Mouse (Mus musculus) adrenal gland, postnatal 4 days (tissue): Measurements from ENCODE around the gene Cct4. TPM values are rescaled to one million over a fixed set of nuclear protein-coding genes. Genes with fewer than 3 reads are reported as not detected.

Experiments
- DNase-seq, 2 experiments: peaks; one replicate each; pipeline ENCODE4 v3.0.0; 2021 to 2022; ENCODE audit warnings: low spot score in 2 of 2, mixed read lengths in 2 of 2
- long read RNA-seq, 2 experiments: library from polyadenylated mRNA; stranded (forward); transcript quantifications; one replicate each; pipeline ENCODE4 v2.0.0; 2021
- total RNA-seq, 2 experiments: library from RNA; stranded (reverse); gene quantifications; 2 replicates each; pipeline ENCODE4 v1.2.3; 2021

The Cct4 gene
- total RNA-seq: 100 to 1,000 TPM; 193 to 196 TPM
- long read RNA-seq, experiment 1, transcript Cct4-204 (14 exons, 2,484 nt): major isoform, 204 of 226 reads
- long read RNA-seq, experiment 1, partial matches to known transcripts: 4 of 226 reads
- long read RNA-seq, experiment 1, other reads (novel, unspliced or antisense): 18 of 226 reads
- long read RNA-seq, experiment 2, transcript Cct4-204 (14 exons, 2,484 nt): major isoform, 432 of 464 reads
- long read RNA-seq, experiment 2, partial matches to known transcripts: 6 of 464 reads
- long read RNA-seq, experiment 2, other reads (novel, unspliced or antisense): 24 of 464 reads

- DNase-seq: peak; percentile 80 to 81
Observed at GRCm38 (mm10) chr11:22990393-22991126, at the start of gene Cct4. Gene Cct4 (plus strand): TSS chr11:22990519.

GRCm38 (mm10) chr11:22949101-22949500 lies 41.2 kb upstream of the Cct4 start:
- DNase-seq: no peak

- no peak for DNase-seq
Observed at GRCm38 (mm10) chr11:22950131-22950530, 40.2 kb upstream of the Cct4 start.

- no peak for DNase-seq
Observed at GRCm38 (mm10) chr11:22952668-22953067, 37.7 kb upstream of the Cct4 start.

- DNase-seq: no peak
Observed at GRCm38 (mm10) chr11:22956346-22956745, 34.0 kb upstream of the Cct4 start.

- peak; percentile 48 to 71 for DNase-seq
Observed at GRCm38 (mm10) chr11:22956830-22957229, 33.5 kb upstream of the Cct4 start.

GRCm38 (mm10) chr11:22957791-22958374 lies 32.4 kb upstream of the Cct4 start:
- no peak for DNase-seq

- no peak for DNase-seq
Observed at GRCm38 (mm10) chr11:22962101-22962500, 28.2 kb upstream of the Cct4 start.

DNA sequence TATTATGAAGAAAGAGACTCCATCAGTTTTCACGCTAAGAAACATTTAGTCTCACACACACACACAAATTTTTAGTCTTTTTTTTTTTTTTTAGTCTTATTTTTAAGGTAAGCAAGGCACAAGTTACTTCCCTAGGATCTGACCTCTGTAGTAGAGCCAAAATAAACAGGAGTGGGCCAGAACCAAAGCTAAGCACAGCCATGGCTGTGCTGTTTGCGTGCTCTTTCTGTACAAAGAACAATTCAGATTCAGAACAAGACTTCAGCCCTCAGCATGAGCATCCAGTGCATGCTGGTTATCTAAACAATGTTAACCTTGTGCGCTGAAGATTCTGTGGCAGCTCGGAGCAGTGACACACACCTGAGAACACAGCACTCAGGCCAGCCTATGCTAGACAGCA lies 25.9 kb upstream of the Cct4 start:
- no peak for DNase-seq

DNA sequence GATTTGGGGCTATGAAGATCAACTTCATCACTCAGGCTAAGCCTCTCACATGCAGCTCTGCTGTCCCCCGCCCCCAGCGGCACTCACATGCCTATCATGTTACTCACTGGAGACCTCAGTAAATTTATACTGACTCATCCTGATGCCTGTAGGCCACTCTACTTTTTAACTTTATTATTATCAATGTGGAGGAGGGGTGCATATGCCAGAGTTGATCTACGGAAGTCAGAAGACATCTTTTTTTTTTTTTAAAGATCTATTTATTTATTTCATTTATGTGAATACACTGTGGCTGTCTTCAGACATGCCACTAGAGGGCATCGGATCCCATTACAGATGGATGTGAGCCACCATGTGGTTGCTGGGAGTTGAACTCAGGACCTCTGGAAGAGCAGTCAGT lies 24.8 kb upstream of the Cct4 start:
- DNase-seq: no peak

GRCm38 (mm10) chr11:22969486-22969885 lies 20.8 kb upstream of the Cct4 start:
- DNase-seq: no peak

DNA sequence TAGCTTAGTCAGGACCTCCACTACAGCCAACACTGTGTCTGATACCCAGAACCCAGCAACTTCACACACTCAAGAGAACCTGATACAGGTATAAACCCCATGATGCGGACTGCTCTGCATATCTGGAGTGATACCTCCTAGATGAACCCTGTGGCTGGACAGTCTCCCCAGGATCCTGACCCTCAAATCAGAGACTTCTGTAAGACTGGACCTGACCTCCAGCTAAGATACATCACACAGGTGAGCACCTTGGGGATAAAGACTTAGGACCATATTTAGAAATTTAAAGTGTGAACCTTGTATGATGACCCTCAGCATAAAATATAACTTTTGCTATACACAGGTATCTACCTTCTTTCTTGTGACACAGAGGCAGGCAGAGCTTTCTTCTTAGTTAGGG lies 19.8 kb upstream of the Cct4 start:
- no peak for DNase-seq

- DNase-seq: no peak
Observed at GRCm38 (mm10) chr11:22971835-22972709, 18.2 kb upstream of the Cct4 start, which contains the start of gene Zrsr1. Gene Zrsr1 (plus strand): TSS chr11:22972005.

- DNase-seq: peak; percentile 32 to 64
Observed at GRCm38 (mm10) chr11:22972746-22973526, 17.4 kb upstream of the Cct4 start.

- DNase-seq: no peak
Observed at GRCm38 (mm10) chr11:22973599-22973998, 16.7 kb upstream of the Cct4 start.

DNA sequence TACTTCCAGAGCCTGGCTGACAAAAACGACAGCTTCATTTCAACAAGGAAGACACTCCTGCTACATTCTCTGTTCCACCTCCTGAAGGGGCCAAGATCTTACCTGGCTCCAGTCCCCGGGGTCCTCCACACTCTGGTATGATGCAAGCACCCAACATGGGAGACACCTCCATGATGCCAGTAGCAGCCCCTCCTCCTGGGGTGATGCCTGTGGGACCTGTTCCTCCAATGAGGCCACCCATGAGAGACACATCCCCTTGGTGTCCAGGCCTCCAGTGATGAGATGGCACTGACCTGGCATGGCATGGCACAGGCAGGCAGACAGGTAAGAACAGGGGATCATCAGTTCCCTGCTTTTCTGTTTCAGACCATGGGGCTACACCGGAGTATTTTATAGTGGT lies 12.1 kb upstream of the Cct4 start:
- DNase-seq: no peak

GRCm38 (mm10) chr11:22978711-22979110 lies 11.6 kb upstream of the Cct4 start:
- DNase-seq: no peak

DNA sequence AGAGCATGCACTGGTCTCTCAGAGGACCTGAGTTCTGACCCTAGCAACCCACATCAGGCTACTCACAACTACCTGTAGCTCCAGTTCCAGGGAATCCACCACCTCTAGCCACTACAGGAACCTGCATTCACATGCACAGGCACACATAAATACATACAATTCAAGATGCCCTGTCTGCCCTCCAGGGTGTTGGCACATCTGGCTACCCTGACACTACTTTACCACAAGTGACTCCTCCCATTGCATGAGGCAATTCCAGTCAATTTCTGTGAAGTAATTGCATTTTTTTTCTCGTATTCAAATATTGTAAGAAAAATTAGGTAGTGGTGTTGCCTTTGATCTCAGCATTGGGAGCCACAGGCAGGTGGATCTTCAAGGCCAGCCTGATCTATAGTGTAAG lies 11.1 kb upstream of the Cct4 start:
- DNase-seq: no peak

DNA sequence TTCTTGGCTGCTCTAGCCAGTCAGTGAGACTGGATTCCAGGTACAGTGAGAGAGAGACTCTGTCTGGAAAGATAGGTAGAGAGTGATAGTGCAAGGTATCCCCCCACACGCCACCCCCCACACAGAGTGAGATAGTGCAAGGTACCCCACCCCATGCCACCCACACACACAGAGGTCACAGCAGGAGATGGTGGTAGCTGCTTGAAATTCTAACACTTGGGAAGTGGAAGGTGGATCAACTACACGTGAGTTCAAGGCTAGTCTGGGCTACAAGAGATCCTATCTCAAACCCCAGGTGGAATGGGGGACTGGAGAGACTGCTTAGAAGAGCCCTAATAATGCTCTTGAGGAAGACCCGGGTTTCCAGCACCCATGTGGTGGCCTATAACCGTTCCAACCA lies 9.3 kb upstream of the Cct4 start:
- no peak for DNase-seq

- DNase-seq: no peak
Observed at GRCm38 (mm10) chr11:22981543-22981950, 8.8 kb upstream of the Cct4 start.
